Mouse (Mus musculus): ENCODE results near the gene Ttyh2.
A peak's percentile ranks its signal among the peaks of the same experiment; 100 is the strongest.

Ttyh2 gene

DNA sequence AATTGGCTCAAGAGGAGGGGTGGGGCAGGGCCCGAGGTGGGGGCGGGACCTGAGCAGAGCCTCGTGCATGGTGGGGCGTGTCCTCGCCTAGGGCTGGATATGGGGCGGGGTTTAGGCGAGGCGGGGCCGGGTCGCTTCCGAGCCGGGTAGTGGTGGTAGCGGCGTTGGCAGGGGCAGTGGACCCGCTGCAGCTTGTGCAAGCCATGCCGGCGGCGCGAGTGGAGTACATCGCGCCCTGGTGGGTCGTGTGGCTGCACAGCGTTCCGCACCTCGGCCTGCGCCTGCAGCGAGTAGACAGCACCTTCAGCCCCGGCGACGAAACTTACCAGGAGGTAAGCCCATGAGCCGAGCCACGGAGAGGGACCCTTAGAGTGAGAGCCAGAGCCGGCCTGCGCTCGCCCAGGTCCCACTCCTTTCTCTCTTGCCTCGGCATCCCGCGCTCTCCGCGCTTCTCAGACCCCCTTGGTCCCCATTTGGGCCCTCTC, at the start of gene Ttyh2:
Gene Ttyh2 (plus strand): TSS at position 91 of the 485 bp plus-strand sequence.
- DNase-seq = peak; percentile 90

DNA sequence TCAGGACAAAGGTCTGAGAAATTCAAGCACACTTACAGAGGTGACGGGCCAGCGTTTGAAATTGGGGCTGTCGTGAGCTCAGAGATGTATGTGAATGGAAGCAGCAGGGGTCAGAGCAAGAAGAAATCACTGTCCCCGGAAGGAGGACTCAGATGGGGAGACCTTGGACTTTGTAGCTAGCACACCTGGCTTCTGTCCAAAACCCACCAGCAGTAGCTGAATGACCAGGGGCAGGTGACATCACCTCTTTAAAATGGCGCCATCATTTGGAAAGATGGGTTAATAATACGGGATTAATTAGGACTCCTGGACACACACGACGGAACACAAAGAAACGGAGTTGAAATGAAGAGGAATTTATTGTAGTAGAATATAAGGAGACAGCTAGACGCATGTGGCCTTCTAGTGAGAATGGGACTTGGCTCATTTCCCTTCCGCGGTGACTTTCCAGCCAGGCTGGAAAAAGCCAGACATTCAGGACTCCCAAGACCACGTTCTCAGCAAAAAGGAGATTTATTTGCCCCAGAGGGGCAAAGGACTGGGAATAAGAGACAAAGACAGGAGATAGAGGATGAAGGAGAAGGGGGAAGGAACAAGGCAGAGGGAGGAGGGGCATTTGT, 49.0 kb upstream of the Ttyh2 start:
- no peak for DNase-seq

GRCm38 (mm10) chr11:114627036-114627435, 48.2 kb upstream of the Ttyh2 start:
- DNase-seq = no peak

DNA sequence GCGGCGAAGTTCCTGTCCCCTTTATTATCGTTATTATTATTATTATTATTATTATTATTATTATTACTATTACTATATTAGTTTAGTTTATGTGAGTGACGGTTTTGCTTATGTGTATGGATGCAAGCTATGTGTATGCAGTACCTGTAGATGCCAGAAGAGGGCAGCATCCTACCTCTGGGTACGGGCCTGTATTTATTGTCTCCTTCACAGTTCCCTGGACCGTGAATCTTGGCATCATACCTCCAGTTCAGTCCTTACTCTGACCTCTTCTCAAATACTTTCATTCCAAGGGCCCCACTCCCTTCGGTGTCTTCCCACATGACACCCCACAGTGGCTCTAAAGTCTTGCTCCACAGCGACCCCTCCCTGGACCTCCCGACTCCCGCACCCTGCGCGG, 47.2 kb upstream of the Ttyh2 start:
- DNase-seq = no peak

DNA sequence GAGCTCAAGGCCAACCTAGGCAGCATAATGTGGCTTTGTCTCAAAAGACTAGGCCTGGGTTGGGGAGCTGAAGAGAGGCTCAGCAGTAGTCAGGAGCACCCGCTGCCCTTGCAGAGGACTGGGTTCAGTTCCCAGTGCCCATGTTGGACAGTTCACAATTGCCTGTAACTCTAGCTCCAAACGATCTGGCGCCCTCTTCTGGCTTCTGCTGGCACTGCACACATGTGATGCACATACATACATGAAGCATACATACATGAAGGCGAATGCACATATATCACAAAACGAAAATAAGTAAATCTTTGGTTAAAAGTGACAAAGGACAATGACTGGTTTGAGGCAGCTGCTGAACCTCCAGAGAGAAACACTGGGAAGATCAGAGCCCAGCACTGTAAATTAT, 45.2 kb upstream of the Ttyh2 start:
- DNase-seq = no peak

DNA sequence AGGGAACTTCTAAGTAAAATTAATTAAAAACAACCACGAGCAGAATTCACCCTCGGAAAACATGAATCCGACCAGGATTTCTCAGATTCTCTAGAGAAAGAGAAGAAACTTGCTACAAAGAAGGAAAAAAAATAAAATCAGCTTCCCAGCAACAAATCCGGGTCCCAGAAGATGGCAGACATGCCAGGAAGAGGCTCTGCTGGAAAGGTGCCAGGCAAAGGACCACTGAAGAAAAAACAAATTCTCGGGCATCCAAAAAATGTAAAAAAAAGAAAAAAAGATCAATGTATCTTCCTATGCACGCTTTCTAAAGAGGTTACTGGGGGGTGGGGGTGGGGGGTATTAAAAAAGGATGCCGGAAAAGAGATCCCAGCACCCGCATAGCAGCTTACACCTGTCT, 43.0 kb upstream of the Ttyh2 start:
- no peak for DNase-seq

DNA sequence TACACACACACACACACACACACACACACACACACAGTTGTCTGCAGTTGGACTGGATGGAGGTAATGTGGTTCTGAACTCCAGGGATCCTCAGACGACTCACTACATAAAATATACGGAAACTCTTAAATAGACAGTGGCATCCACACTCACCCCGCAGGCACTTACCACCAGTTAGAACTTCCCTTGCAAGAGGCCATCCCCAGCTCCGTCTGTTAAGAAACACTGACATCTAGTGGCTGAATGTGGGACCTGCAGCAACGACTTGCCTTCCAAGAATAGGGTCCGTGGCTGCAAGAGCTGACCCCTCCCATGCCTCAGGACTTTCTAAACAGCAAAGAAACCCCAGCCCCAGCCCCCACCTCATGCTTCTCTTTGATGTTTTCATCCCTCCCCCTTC, 38.9 kb upstream of the Ttyh2 start:
- peak; percentile 75 for DNase-seq

- DNase-seq = peak; percentile 33
Measured at GRCm38 (mm10) chr11:114636727-114637505, 38.3 kb upstream of the Ttyh2 start.

- no peak for DNase-seq
Measured at GRCm38 (mm10) chr11:114638647-114639290, 36.5 kb upstream of the Ttyh2 start.

- no peak for DNase-seq
Measured at GRCm38 (mm10) chr11:114639681-114640103, 35.5 kb upstream of the Ttyh2 start.

DNA sequence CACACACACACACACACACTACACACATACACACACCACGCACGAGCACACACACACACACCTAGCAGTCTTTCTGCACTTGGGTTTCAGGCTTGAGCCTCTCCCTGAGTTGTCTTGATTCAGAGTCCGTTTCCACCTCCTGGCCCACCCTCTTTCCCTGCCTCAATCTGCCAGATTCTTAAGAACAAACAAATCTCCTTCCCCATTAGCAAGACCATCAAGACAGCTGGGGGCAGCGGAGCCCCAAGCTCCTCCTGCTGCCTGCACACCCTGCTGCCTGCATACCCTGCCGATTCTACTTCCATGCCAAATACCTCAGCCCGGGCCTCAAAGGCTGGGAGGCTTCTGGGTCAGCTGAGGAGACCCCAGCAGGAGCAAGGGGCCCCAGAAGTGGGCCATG, 34.6 kb upstream of the Ttyh2 start:
- DNase-seq = no peak

- DNase-seq = no peak
Measured at GRCm38 (mm10) chr11:114641136-114641535, 34.1 kb upstream of the Ttyh2 start.

- no peak for DNase-seq
Measured at GRCm38 (mm10) chr11:114642184-114642583, 33.0 kb upstream of the Ttyh2 start.

DNA sequence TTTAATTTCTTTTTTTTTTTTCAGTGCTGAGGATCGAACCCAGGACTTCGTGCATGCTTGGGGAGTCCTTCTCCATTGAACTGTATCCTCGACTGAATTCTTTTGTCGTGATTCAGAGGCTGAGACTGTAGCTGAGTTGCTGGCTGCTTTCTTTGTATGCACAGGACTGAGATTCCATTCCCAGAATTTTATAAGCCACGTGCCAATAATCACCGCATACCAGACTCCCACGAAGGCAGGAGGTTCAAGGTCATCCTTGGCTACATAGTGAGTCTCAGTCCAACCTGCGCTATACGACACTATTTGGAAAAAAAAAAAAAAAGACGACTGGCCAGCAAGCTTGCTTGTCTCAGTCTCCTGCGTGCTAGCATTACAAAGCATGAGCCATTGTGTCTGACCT, 32.3 kb upstream of the Ttyh2 start:
- DNase-seq = no peak

GRCm38 (mm10) chr11:114644122-114644521, 31.1 kb upstream of the Ttyh2 start:
- DNase-seq = no peak

DNA sequence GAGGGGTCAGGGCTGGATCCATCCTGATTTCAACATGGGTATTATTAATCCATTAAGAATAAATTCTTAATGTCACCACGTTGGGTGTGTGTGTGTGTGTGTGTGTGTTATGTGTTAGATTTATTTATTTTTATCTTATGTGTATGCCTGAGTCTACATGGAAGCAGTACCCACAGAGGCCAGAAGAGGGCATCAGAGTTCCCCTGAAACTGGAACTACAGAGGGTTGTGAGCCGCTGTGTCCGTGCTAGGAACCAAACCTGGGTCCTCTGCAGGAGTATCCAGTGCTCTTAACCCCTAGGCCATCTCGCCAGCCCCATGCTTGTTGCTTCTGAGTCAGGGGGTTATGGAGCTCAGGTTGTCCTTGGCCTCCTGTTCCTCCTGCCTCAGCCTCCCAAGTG, 25.7 kb upstream of the Ttyh2 start:
- DNase-seq = no peak

DNA sequence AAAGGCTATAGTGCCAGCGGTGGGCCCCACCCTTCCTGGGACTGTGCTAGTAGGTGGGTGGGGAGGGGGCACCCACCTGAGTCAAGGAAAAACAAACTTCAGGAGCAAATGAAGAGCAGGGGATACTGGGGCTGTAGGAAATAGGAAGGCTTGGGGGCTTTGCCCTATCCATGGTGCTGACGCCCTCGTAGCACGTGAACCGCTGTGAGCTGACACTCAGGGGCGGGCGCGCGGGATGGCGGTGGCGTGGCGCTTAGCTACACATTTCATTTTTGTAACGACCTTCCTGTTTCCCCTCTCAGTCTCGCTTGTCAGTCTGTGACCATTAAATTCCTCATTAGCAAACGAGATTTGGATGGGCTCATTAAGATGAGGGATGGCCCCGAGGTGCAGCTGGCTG, 22.7 kb upstream of the Ttyh2 start:
- no peak for DNase-seq

DNA sequence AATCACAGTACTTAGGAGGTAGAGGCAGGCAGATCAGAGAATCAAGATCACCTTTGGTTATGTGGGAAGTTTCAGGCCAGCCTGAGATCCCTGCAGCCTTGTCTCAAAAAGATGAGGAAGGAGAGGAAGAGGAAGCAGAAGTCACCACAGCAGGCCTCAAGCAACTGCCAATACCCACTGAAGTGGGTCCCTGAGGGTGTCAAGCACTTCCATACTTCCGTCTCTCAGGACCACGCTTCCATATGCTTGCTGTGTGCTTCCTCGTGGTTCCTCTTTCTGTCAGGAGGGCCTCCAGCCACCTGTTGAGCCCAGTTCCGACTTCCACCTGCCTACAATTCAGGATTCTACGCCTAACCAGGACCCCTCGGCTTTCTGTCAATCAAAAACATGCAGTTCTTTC, 21.6 kb upstream of the Ttyh2 start:
- DNase-seq = no peak

- no peak for DNase-seq
Measured at GRCm38 (mm10) chr11:114654552-114654951, 20.7 kb upstream of the Ttyh2 start.

- DNase-seq = no peak
Measured at GRCm38 (mm10) chr11:114655350-114656008, 19.8 kb upstream of the Ttyh2 start.

DNA sequence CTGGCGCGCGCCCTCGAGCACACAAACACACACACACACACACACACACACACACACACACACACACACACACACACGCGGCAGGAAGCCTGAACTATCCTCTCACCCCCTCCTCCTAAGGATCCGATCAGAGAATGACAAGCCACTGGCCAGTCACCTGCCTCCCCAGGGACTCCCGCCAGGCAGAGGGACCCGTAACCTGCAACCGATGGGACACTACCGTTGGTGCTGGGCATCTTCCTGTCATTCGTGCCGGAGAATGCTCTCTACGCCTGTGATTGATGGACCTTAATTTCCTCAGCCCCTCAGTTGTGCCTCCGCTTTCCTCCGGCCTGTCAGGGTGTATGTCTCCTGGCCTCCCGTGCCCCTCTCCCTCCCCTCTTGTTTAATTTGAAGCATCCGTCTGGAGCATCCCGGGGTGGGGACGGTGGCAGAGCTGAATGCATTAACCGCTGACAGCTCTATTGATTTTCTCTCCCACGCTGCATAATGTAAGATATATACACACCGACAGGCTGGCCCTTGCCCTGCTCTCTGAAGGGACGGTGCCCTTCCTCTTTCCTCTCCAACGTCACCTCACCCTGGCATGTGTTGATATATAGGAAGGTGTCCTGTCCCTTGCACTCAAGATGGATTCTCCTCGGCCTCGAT, 18.1 kb upstream of the Ttyh2 start:
- no peak for DNase-seq

GRCm38 (mm10) chr11:114657737-114658136, 17.5 kb upstream of the Ttyh2 start:
- peak; percentile 42 for DNase-seq

- DNase-seq = peak; percentile 26
Measured at GRCm38 (mm10) chr11:114662161-114662560, 13.1 kb upstream of the Ttyh2 start.
